Mouse (Mus musculus): ENCODE results near the gene Gm10065. TPM values are rescaled to one million over a fixed set of nuclear protein-coding genes. Genes with fewer than 3 reads are reported as not detected.

Gm10065 gene
- polyA plus RNA-seq, 1 experiment from 2014 or later = not detected

MicroRNA genes within 50 kb of the gene (microRNA counts, 519-probe panel; counts per million panel counts)
- 3,906 counts per million, percentile 75 among the panel's probes with 10 or more counts for microRNA mmu-miR-1896

Small RNAs within 50 kb of the gene (microRNA-seq; reads per million reads assigned to microRNA genes)
- not detected for gene Mir1896

Other genes starting within 250 kb of the Gm10065 start
- gene Gpx5, start 186.7 kb downstream of the Gm10065 start, polyA plus RNA-seq (2016; fragmentation: Nextera tagmentation; extraction: Ambion mirVana) = not detected in 2 replicates
- 0.15 TPM in 1 of 2 replicates, not detected in the other for gene Gpx6, start 167.3 kb downstream of the Gm10065 start, polyA plus RNA-seq (2016; fragmentation: Nextera tagmentation; extraction: Ambion mirVana)
- gene Olfr1367, start 132.5 kb downstream of the Gm10065 start, polyA plus RNA-seq (2016; fragmentation: Nextera tagmentation; extraction: Ambion mirVana) = not detected in 2 replicates
- 14.9 and 15.8 TPM in 2 replicates for gene Zscan12, start 116.6 kb downstream of the Gm10065 start, polyA plus RNA-seq (2016; fragmentation: Nextera tagmentation; extraction: Ambion mirVana)
- gene Zkscan3, start 76.7 kb downstream of the Gm10065 start, polyA plus RNA-seq (2016; fragmentation: Nextera tagmentation; extraction: Ambion mirVana) = 88.2 and 89.0 TPM in 2 replicates
- gene Pgbd1, start 38.4 kb downstream of the Gm10065 start, polyA plus RNA-seq (2016; fragmentation: Nextera tagmentation; extraction: Ambion mirVana) = 4.2 and 4.5 TPM in 2 replicates
- 22.9 and 26.7 TPM in 2 replicates for gene Zscan26, start 25.7 kb downstream of the Gm10065 start, polyA plus RNA-seq (2016; fragmentation: Nextera tagmentation; extraction: Ambion mirVana)
- 2.2 and 2.5 TPM in 2 replicates for gene Nkapl, start 10.9 kb downstream of the Gm10065 start, polyA plus RNA-seq (2016; fragmentation: Nextera tagmentation; extraction: Ambion mirVana)
- 6.0 and 6.2 TPM in 2 replicates for gene Zkscan4, start 534 bp downstream of the Gm10065 start, polyA plus RNA-seq (2016; fragmentation: Nextera tagmentation; extraction: Ambion mirVana)
- 0.19 and 0.40 TPM in 2 replicates for gene AK157302, start 15.8 kb upstream of the Gm10065 start, polyA plus RNA-seq (2016; fragmentation: Nextera tagmentation; extraction: Ambion mirVana)
- gene Gm11273, start 22.0 kb upstream of the Gm10065 start, polyA plus RNA-seq (2016; fragmentation: Nextera tagmentation; extraction: Ambion mirVana) = 2.4 and 3.0 TPM in 2 replicates
- gene Zkscan8, start 51.7 kb upstream of the Gm10065 start, polyA plus RNA-seq (2016; fragmentation: Nextera tagmentation; extraction: Ambion mirVana) = 5.9 and 6.8 TPM in 2 replicates
- gene Olfr1366, start 63.4 kb upstream of the Gm10065 start, polyA plus RNA-seq (2016; fragmentation: Nextera tagmentation; extraction: Ambion mirVana) = 0.14 TPM in 2 replicates
- 0.06 TPM in 1 of 2 replicates, not detected in the other for gene Olfr1535, start 80.5 kb upstream of the Gm10065 start, polyA plus RNA-seq (2016; fragmentation: Nextera tagmentation; extraction: Ambion mirVana)
- gene Olfr1364, start 102.3 kb upstream of the Gm10065 start, polyA plus RNA-seq (2016; fragmentation: Nextera tagmentation; extraction: Ambion mirVana) = not detected in 2 replicates
- gene Olfr1362, start 134.6 kb upstream of the Gm10065 start, polyA plus RNA-seq (2016; fragmentation: Nextera tagmentation; extraction: Ambion mirVana) = not detected in 2 replicates
- not detected in 2 replicates for gene Olfr11, start 163.1 kb upstream of the Gm10065 start, polyA plus RNA-seq (2016; fragmentation: Nextera tagmentation; extraction: Ambion mirVana)
- not detected in 2 replicates for gene Olfr1361, start 183.9 kb upstream of the Gm10065 start, polyA plus RNA-seq (2016; fragmentation: Nextera tagmentation; extraction: Ambion mirVana)
- gene Olfr1360, start 198.0 kb upstream of the Gm10065 start, polyA plus RNA-seq (2016; fragmentation: Nextera tagmentation; extraction: Ambion mirVana) = not detected in 2 replicates
- gene Olfr1359, start 218.7 kb upstream of the Gm10065 start, polyA plus RNA-seq (2016; fragmentation: Nextera tagmentation; extraction: Ambion mirVana) = not detected in 2 replicates
- 1.6 and 1.7 TPM in 2 replicates for gene Hist1h2bl, start 236.7 kb upstream of the Gm10065 start, polyA plus RNA-seq (2016; fragmentation: Nextera tagmentation; extraction: Ambion mirVana)
- gene Hist1h2ai, start 237.0 kb upstream of the Gm10065 start, polyA plus RNA-seq (2016; fragmentation: Nextera tagmentation; extraction: Ambion mirVana) = 16.2 and 34.8 TPM in 2 replicates
- 14.0 and 17.0 TPM in 2 replicates for gene Hist1h3h, start 238.2 kb upstream of the Gm10065 start, polyA plus RNA-seq (2016; fragmentation: Nextera tagmentation; extraction: Ambion mirVana)
- 2.9 and 4.4 TPM in 2 replicates for gene Hist1h2bm, start 242.6 kb upstream of the Gm10065 start, polyA plus RNA-seq (2016; fragmentation: Nextera tagmentation; extraction: Ambion mirVana)

Measured in neural tube, embryonic 12.5 days (tissue).